Mouse (Mus musculus) adrenal gland, postnatal 14 days (tissue): ENCODE data around the gene Tmem170. TPM values are rescaled to one million over a fixed set of nuclear protein-coding genes. Genes with fewer than 3 reads are reported as not detected.
"Not testable (repeated sequence)": the region's sequence is repeated elsewhere in the genome, so short reads cannot be mapped to it uniquely, and the experiment has no call there.

Experiments used
- DNase-seq: peaks from one replicate; pipeline ENCODE4 v3.0.0; 2021; ENCODE audit warnings: mixed read lengths
- total RNA-seq: library from RNA; stranded (reverse); gene quantifications from 2 replicates; pipeline ENCODE4 v1.2.3, GENCODE M21; 2021

Gene Tmem170
- total RNA-seq, 1 experiment from 2014 or later: 5.8 TPM

- DNase-seq: no peak
Measured at GRCm38 (mm10) chr8:111875758-111876157, 792 bp downstream of the Tmem170 start.

GRCm38 (mm10) chr8:111871278-111871677, 5.3 kb downstream of the Tmem170 start:
- no peak for DNase-seq

GRCm38 (mm10) chr8:111870379-111870778, 6.2 kb downstream of the Tmem170 start:
- DNase-seq: no peak

- DNase-seq: no peak
Measured at GRCm38 (mm10) chr8:111868664-111869063, 7.9 kb downstream of the Tmem170 start.

GRCm38 (mm10) chr8:111865857-111866256, 10.7 kb downstream of the Tmem170 start:
- DNase-seq: no peak

- DNase-seq: no peak
Measured at GRCm38 (mm10) chr8:111865130-111865852, 11.3 kb downstream of the Tmem170 start.

GRCm38 (mm10) chr8:111864648-111865047, 11.9 kb downstream of the Tmem170 start:
- no peak for DNase-seq

- DNase-seq: no peak
Measured at GRCm38 (mm10) chr8:111863280-111863679, 13.3 kb downstream of the Tmem170 start.

- no peak for DNase-seq
Measured at GRCm38 (mm10) chr8:111855977-111856376, 20.6 kb downstream of the Tmem170 start.

- peak; percentile 98 for DNase-seq
Measured at GRCm38 (mm10) chr8:111853861-111854501, 22.6 kb downstream of the Tmem170 start, which contains the start of gene Cfdp1. Gene Cfdp1, minus strand, starts transcription at chr8:111854291.

GRCm38 (mm10) chr8:111853219-111853618, 23.3 kb downstream of the Tmem170 start:
- DNase-seq: not testable (repeated sequence)

GRCm38 (mm10) chr8:111846746-111847145, 29.8 kb downstream of the Tmem170 start:
- no peak for DNase-seq

GRCm38 (mm10) chr8:111835540-111835939, 41.0 kb downstream of the Tmem170 start:
- DNase-seq: peak; percentile 23

GRCm38 (mm10) chr8:111834011-111834410, 42.5 kb downstream of the Tmem170 start:
- DNase-seq: no peak

GRCm38 (mm10) chr8:111832983-111833382, 43.6 kb downstream of the Tmem170 start:
- peak; percentile 43 for DNase-seq

- DNase-seq: no peak
Measured at GRCm38 (mm10) chr8:111831996-111832395, 44.6 kb downstream of the Tmem170 start.

GRCm38 (mm10) chr8:111828595-111828994, 48.0 kb downstream of the Tmem170 start:
- DNase-seq: no peak

GRCm38 (mm10) chr8:111825219-111825618, 51.3 kb downstream of the Tmem170 start:
- DNase-seq: peak; percentile 59

GRCm38 (mm10) chr8:111824334-111824733, 52.2 kb downstream of the Tmem170 start:
- DNase-seq: no peak

GRCm38 (mm10) chr8:111821199-111821598, 55.4 kb downstream of the Tmem170 start:
- DNase-seq: no peak

- peak; percentile 42 for DNase-seq
Measured at GRCm38 (mm10) chr8:111820691-111821090, 55.9 kb downstream of the Tmem170 start.

- DNase-seq: peak; percentile 26
Measured at GRCm38 (mm10) chr8:111820018-111820417, 56.5 kb downstream of the Tmem170 start.

GRCm38 (mm10) chr8:111818556-111818955, 58.0 kb downstream of the Tmem170 start:
- no peak for DNase-seq

- no peak for DNase-seq
Measured at GRCm38 (mm10) chr8:111815078-111815477, 61.5 kb downstream of the Tmem170 start.
